Mouse (Mus musculus): Measurements from ENCODE around the gene Faf2. TPM values are rescaled to one million over a fixed set of nuclear protein-coding genes. Genes with fewer than 3 reads are reported as not detected.

The Faf2 gene
- polyA plus RNA-seq, 1 experiment from 2014 or later, result 80.1 TPM

DNA sequence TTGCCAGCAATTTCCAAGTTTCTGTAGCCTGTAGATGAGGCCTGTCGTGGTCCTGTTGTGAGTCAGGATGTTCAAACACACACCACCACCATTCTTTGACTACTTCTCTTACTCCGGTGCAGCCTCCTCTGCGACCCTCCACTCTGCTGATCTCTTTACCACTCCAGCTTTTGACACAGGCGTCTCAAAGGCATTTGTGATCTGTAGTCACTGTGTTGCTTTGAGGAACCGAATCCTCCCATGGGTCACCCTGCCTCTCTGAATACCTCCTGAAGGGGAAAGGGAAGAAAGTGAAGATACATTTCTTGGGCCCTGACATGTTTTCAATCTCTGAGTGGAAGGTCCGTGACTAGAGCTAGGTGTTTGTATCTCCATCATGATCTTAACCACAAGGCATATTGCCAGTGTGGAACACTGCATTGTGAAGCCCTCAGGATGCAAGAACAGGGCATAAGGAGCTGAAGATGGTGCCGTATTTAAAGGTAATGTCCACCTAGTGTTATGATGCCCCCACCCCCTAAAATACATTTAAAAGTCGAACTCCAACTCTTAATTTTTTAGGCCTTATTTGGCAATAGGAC, 29.7 kb upstream of the Faf2 start:
- Histone ChIP-seq H3K27ac (no peak overlapping the region), H3K4me3 (no peak overlapping the region), H3K4me1 (peaks cover 29% of the 10 kb centered on the region), H3K9me3 (no peaks in the 10 kb centered on the region), H3K36me3 (replicated peaks) (peaks cover 39% of the 10 kb centered on the region), H3K27me3 (ENCODE audit: poor library complexity, severe bottlenecking) (no peaks in the 10 kb centered on the region; the same call in 1 of the 2 replicates)
- DNase-seq (ENCODE audit: extremely low spot score, low spot score), result no peak
- WGBS, result 90% methylated on average over 8 of the region's 8 CpGs

DNA sequence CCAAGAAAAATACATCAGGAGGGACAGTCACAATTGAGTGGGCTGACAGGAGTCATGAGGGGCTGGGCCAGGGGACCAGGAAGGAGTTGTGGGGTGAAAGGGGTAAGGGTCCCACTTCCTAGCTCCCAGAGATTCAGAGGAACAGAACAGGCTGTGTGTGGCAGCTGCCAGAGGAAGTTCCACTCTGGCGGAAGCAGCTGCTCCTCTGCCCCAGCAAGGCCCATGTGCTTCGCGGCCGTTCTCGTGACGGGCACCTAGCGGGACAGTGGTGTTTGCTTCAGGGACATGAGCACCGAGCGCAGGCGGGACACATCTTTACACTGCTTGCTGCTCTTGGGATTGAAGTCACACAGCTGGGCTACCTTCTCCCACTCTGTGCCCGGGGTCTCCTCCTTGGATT, 28.0 kb upstream of the Faf2 start:
- Histone ChIP-seq H3K27me3 (ENCODE audit: poor library complexity, severe bottlenecking) (peaks cover 9% of the 10 kb centered on the region), H3K27ac (no peak overlapping the region), H3K36me3 (replicated peaks) (peaks cover 26% of the 10 kb centered on the region), H3K4me1 (peaks cover 24% of the 10 kb centered on the region), H3K9me3 (no peaks in the 10 kb centered on the region), H3K4me3 (no peak overlapping the region)
- DNase-seq (ENCODE audit: extremely low spot score, low spot score), result no peak
- WGBS, result 92% methylated on average over 11 of the region's 11 CpGs

DNA sequence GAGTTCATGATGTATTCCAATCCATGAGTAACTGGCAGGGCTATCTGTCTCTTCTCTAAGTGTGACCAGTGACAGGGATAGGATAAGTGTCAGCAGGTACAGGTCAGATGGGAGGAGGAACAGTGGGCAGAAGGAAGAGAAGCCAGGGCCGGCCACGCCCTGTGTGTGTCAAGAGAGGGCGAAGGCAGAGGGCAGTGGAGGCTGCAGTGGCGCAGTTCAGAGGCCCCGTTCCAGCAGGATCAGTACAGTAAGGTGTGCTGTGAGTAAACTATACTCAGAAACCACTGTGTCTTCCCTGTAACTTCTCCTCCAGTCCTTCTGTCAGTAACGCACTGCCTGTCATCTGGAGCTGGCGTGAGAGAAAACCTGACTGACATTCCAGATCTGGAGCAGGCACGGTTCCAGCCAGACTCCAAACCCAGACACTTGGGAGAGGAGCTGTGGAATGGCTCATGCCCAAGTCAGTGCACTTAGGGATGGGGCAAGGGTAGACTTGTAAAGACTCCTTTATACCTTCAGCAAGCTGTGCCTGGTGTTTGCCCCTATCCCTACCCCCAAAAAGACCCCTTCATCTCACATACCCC, 25.4 kb upstream of the Faf2 start:
- Histone ChIP-seq H3K4me3 (no peak overlapping the region), H3K27ac (no peak overlapping the region), H3K4me1 (peaks cover 9% of the 10 kb centered on the region), H3K9me3 (no peaks in the 10 kb centered on the region), H3K27me3 (ENCODE audit: poor library complexity, severe bottlenecking) (peaks cover 35% of the 10 kb centered on the region), H3K36me3 (replicated peaks) (peaks cover 33% of the 10 kb centered on the region)
- no peak for DNase-seq (ENCODE audit: extremely low spot score, low spot score)
- WGBS, result 92% methylated on average over 8 of the region's 8 CpGs

DNA sequence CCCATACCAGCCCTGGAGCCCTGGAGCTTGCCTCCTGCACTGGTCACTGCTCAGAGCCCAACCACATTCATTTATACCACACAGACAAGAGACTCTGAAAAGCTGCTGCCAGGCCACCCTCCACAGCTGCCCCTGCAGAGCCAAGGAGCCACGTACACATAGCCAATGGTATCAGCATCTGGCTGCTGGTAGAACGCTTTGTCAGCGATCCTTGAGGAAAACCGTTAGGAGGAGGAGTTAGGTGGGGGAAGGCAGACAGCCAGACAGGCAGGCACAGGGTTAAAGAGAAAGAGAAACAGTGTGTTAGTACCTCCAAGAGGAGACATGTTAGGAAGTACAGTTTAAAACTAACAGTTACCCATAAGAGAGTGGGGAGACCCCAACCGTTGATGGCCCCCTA, 24.7 kb upstream of the Faf2 start:
- no peak overlapping the region for H3K27ac ChIP-seq
- H3K9me3 ChIP-seq, result no peaks in the 10 kb centered on the region
- WGBS, result 79% methylated on average over 5 of the region's 5 CpGs
- H3K36me3 ChIP-seq (replicated peaks), result peaks cover 31% of the 10 kb centered on the region
- no peak overlapping the region for H3K4me3 ChIP-seq
- peaks cover 2% of the 10 kb centered on the region for H3K4me1 ChIP-seq
- no peak for DNase-seq (ENCODE audit: extremely low spot score, low spot score)
- peaks cover 42% of the 10 kb centered on the region for H3K27me3 ChIP-seq (ENCODE audit: poor library complexity, severe bottlenecking)

DNA sequence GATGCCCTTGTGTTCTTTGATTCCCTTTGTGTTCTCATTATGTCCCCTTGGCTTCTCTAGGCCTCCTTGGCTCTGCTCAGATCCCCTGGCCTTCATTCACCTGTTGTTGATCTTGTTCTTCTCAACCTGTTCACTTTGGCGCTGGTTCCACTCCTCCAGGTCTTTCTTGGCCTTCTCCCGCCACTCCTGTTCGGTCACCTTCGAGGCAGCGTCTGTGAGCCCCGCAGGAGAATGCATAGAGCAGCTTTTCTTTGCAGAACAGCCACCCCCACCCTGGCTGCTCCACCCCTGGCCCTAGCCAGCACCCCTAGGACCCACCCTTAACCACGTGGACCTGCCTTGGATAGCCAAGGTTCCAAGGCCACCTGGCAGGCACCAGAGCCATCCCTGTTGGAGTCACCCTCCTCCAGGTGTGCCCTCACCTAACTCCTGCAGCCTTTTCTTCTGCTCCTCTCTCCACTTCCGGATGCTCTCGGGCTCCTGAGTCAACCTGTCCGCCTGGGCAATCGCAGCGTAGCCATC, 22.9 kb upstream of the Faf2 start:
- H3K36me3 ChIP-seq (replicated peaks), result peaks cover 22% of the 10 kb centered on the region
- no peak overlapping the region for H3K27ac ChIP-seq
- H3K4me1 ChIP-seq, result peaks cover 12% of the 10 kb centered on the region
- H3K9me3 ChIP-seq, result no peaks in the 10 kb centered on the region
- 90% methylated on average over 12 of the region's 12 CpGs for WGBS
- peaks cover 58% of the 10 kb centered on the region for H3K27me3 ChIP-seq (ENCODE audit: poor library complexity, severe bottlenecking)
- H3K4me3 ChIP-seq, result no peak overlapping the region
- DNase-seq (ENCODE audit: extremely low spot score, low spot score), result no peak

DNA sequence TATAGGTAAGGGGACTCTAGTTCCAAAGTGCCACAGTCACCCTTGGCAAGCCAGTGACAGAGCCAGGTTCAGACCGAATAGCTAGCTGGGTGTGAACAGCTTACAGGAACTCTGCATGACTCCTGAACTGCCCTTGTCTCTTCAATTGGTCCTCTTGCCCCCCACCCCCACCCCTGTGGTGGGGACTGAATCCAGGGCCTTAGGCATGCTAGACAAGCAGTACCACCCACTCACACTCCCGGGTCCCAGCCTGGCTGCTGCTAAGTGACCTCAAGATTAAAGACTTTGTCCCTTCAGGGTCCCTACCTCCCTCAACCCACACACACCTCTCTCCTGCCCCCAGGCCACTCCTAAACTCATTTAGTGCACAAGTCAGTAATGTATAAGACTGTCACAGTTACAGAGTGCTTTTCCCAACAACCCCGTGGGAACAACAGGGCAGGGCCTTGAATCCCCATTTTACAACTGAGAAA, 18.9 kb upstream of the Faf2 start:
- H3K27me3 ChIP-seq (ENCODE audit: poor library complexity, severe bottlenecking), result peaks cover 97% of the 10 kb centered on the region
- WGBS, result 59% methylated on average over 3 of the region's 3 CpGs
- H3K4me3 ChIP-seq, result no peak overlapping the region

DNA sequence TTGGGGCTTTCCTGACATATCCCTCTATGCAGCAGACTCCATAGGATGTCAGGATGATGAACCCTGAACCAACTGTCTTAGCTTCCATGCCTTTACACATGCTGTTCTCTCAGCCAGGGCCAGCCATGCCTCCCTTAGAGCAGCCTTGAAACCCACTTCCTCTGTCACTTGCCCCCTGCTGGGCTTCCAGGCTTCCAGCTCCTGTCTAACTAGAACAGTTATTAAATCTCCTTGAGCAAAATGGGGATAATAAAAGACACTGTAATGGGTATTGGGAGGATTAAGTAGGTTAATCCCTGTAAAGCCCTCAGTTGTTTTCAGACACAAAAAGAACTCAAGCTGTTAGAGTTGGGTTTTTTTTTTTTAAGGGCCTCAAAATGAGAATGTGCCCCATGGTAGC, 18.1 kb upstream of the Faf2 start:
- DNase-seq (ENCODE audit: extremely low spot score, low spot score), result no peak
- H3K27ac ChIP-seq, result no peak overlapping the region
- H3K36me3 ChIP-seq (replicated peaks), result peaks cover 9% of the 10 kb centered on the region
- no peak overlapping the region for H3K4me3 ChIP-seq
- H3K4me1 ChIP-seq, result peaks cover 25% of the 10 kb centered on the region
- H3K27me3 ChIP-seq (ENCODE audit: poor library complexity, severe bottlenecking), result peaks cover 95% of the 10 kb centered on the region
- no peaks in the 10 kb centered on the region for H3K9me3 ChIP-seq

More for the DNA sequence above, 18.9 kb upstream of the Faf2 start:
- no peak overlapping the region for H3K27ac ChIP-seq
- DNase-seq (ENCODE audit: extremely low spot score, low spot score), result no peak
- peaks cover 13% of the 10 kb centered on the region for H3K36me3 ChIP-seq (replicated peaks)
- peaks cover 22% of the 10 kb centered on the region for H3K4me1 ChIP-seq
- H3K9me3 ChIP-seq, result no peaks in the 10 kb centered on the region

DNA sequence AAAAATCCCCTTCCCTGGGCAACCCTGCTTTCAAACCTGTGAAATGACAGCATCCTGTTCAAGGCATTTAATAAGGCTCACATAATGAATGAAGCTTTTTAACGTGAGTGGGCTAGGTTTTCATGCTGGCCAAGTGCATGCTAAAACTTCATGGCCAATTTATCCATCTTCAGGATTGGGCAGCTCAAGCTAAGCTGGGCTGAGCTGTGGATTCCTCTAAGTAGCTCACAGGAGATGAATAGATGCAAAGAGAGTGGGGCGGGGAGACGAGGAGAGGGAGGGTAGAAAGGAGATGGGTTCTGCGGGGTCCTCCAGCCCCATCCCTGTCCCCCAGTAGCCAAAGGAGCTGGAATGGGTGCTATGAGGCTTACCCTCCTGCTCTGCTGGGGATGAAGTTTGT, 17.4 kb upstream of the Faf2 start:
- peaks cover 32% of the 10 kb centered on the region for H3K4me1 ChIP-seq
- no peaks in the 10 kb centered on the region for H3K9me3 ChIP-seq
- H3K4me3 ChIP-seq, result no peak overlapping the region
- no peak for DNase-seq (ENCODE audit: extremely low spot score, low spot score)
- peaks cover 95% of the 10 kb centered on the region for H3K27me3 ChIP-seq (ENCODE audit: poor library complexity, severe bottlenecking)
- WGBS, result 41% methylated on average over 4 of the region's 4 CpGs
- peaks cover 2% of the 10 kb centered on the region for H3K36me3 ChIP-seq (replicated peaks)
- no peak overlapping the region for H3K27ac ChIP-seq

DNA sequence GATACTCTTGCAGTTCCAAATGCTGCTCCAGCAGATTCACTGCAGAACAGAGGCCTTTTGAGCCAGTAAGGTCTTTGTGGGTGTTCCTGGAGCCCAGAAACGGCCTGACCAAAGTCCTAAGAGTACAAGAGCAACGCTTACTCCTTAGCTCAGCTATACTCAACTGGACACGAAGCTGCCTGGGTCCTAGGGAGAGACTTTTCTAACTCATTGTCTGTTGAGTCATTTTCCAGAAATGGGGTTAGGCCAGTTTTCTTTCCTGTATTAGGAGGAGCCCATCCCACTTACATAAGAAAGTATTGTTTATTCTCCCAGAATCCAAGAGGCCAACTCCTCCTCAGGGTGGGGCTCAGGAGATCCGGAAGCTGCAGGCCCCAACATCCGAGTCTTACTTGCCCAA, 16.2 kb upstream of the Faf2 start:
- peaks cover 95% of the 10 kb centered on the region for H3K27me3 ChIP-seq (ENCODE audit: poor library complexity, severe bottlenecking)
- DNase-seq (ENCODE audit: extremely low spot score, low spot score), result no peak
- H3K9me3 ChIP-seq, result no peaks in the 10 kb centered on the region
- H3K36me3 ChIP-seq (replicated peaks), result no peaks in the 10 kb centered on the region
- H3K4me1 ChIP-seq, result peaks cover 36% of the 10 kb centered on the region
- no peak overlapping the region for H3K27ac ChIP-seq
- WGBS, result 87% methylated on average over 5 of the region's 5 CpGs
- H3K4me3 ChIP-seq, result no peak overlapping the region

DNA sequence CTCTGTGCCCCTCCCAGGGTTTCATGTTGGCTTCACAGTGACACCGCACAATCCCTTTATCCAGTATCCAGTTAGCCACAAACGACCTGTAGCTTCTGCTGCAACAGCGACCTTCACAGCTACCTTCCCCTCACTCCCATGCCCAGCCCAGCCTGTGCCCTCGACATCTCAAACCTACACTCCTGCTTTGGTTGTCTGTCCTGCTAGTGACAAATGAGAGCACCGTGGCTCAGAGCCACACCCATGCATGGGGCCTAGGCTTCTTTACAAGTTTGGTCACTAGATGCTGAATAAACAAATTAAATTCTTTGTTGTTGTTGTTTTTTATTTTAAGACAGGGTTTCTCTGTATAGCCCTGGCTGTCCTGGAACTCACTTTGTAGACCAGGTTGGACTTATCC, 14.4 kb upstream of the Faf2 start:
- 80% methylated on average over 5 of the region's 5 CpGs for WGBS
- H3K9me3 ChIP-seq, result no peaks in the 10 kb centered on the region
- H3K36me3 ChIP-seq (replicated peaks), result no peaks in the 10 kb centered on the region
- H3K27me3 ChIP-seq (ENCODE audit: poor library complexity, severe bottlenecking), result peaks cover 90% of the 10 kb centered on the region
- H3K4me1 ChIP-seq, result peaks cover 50% of the 10 kb centered on the region
- H3K4me3 ChIP-seq, result no peak overlapping the region
- H3K27ac ChIP-seq, result no peak overlapping the region
- DNase-seq (ENCODE audit: extremely low spot score, low spot score), result no peak

DNA sequence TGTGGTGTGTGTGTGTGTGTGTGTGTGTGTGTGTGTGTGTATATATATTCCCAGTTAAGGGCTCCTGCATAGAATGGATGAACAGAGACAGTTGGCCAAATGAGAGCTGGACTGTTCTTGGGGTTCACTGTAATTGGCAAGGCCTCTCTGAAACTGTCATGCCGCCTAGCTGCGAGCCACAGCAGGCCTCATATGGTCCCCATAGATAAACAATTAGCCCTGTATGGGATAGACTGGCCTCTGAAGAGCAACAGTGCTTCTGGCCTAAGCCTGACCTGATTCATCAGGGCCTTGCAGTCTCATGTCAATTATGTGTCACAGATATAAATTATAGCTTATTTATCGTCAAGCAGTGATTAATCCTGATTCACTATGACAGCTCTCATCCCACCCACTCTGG, 13.6 kb upstream of the Faf2 start:
- Histone ChIP-seq H3K4me1 (peaks cover 44% of the 10 kb centered on the region), H3K9me3 (no peaks in the 10 kb centered on the region), H3K27me3 (ENCODE audit: poor library complexity, severe bottlenecking) (peaks cover 82% of the 10 kb centered on the region), H3K4me3 (no peak overlapping the region), H3K27ac (no peak overlapping the region), H3K36me3 (replicated peaks) (no peaks in the 10 kb centered on the region)
- no peak for DNase-seq (ENCODE audit: extremely low spot score, low spot score)
- WGBS, result 79% methylated on average over 3 of the region's 3 CpGs

DNA sequence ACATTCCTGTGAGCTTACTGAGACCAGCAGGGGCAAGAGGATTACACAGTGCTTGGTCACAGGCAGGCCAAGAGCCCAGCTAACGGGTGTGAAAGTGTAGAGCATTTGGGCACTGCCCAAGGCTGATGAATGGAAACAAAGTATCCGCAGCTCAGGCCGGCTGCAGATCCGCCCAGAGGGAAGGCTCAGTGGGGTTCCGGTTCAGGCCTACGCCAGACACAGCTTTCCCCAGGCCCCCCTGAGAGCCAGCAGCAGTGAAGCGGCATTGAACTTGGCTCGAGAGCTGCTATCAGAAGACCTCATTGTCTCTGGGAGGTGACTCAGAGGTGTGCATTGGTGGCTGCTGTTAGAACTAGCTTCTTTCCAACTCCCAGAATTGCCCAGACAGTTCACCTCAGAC, 12.9 kb upstream of the Faf2 start:
- peaks cover 38% of the 10 kb centered on the region for H3K4me1 ChIP-seq
- H3K4me3 ChIP-seq, result no peak overlapping the region

DNA sequence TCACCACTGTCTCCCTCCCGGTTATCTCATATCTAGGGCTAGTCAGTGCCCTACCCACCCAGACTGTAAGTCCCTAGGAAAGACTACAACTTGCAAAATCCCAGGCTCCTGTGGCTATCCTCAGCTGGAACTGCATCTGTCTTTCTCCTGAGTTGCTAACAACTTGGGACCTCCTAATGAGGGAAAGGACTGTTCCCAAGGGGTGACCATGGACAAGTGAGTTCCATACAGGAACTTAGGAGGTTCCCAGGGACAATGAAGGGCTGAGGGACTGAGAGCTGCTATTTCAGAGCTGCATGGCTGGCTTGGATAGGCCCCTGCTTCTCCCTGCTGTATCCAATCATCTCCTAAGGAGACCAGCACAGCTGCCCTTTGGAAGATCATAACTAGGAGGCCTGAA, 12.3 kb upstream of the Faf2 start:
- H3K36me3 ChIP-seq (replicated peaks), result no peaks in the 10 kb centered on the region
- no peaks in the 10 kb centered on the region for H3K9me3 ChIP-seq
- 22% methylated on average over 1 of the region's 1 CpGs for WGBS
- peaks cover 72% of the 10 kb centered on the region for H3K27me3 ChIP-seq (ENCODE audit: poor library complexity, severe bottlenecking)
- H3K4me1 ChIP-seq, result peaks cover 32% of the 10 kb centered on the region
- no peak overlapping the region for H3K27ac ChIP-seq
- no peak overlapping the region for H3K4me3 ChIP-seq
- no peak for DNase-seq (ENCODE audit: extremely low spot score, low spot score)

More for the DNA sequence above, 12.9 kb upstream of the Faf2 start:
- no peaks in the 10 kb centered on the region for H3K36me3 ChIP-seq (replicated peaks)
- no peak for DNase-seq (ENCODE audit: extremely low spot score, low spot score)
- H3K27me3 ChIP-seq (ENCODE audit: poor library complexity, severe bottlenecking), result peaks cover 78% of the 10 kb centered on the region
- no peak overlapping the region for H3K27ac ChIP-seq
- WGBS, result 9% methylated on average over 8 of the region's 8 CpGs
- H3K9me3 ChIP-seq, result no peaks in the 10 kb centered on the region

All from forebrain, embryonic 10.5 days (tissue).